In genomic region chr1:168430868-168431710, GRCm38 (mm10) we compare ENCODE assay signal across 8 mouse cellular contexts. TPM values are rescaled to one million over a fixed set of nuclear protein-coding genes. Genes with fewer than 3 reads are reported as not detected.
DNase-seq lines count a peak whose midpoint lies in the region; ATAC-seq lines count a peak whose summit lies in the region.

No protein-coding gene starts in this region.

- no peaks in the 10 kb centered on the region for H3K27me3 ChIP-seq in heart, embryonic 11.5 days (ENCODE audit: control insufficient read depth, insufficient read depth, low read length)

- intact Hi-C loops in left cerebral cortex, postnatal 36 days (cut with DNase I) = loop anchor here (2.0 to 5.0 kb wide), 3 partner anchors 40 to 246 kb away; no protein-coding TSS in a partner anchor

- peak overlapping the region; percentile 84 for H3K4me2 ChIP-seq in heart, embryonic 11.5 days

- H3K27ac ChIP-seq in heart, embryonic 11.5 days (ENCODE audit: low read depth, low read length) = peak overlapping the region; percentile 95

- ATAC-seq in heart, embryonic 11.5 days (replicated peaks; ENCODE audit: insufficient number of reproducible peaks, low FRiP score, low TSS enrichment) = no peak

- H3K9me3 ChIP-seq in heart, embryonic 11.5 days (replicated peaks; ENCODE audit: control insufficient read depth, low read length) = no peaks in the 10 kb centered on the region

- DNase-seq in 3T3-L1 (ENCODE audit: low read depth, low spot score) (peak; percentile 61), MN1 (ENCODE audit: low spot score) (peak; percentile 57)
- peak; percentile 61 for DNase-seq in embryo, embryonic 10 days (ENCODE audit: low spot score)
- DNase-seq in kidney, postnatal 14 days = peak; percentile 64
- DNase-seq in mesoderm, embryonic 11.5 days (ENCODE audit: low read depth, low spot score) = peak; percentile 63
- DNase-seq in yolk sac, embryonic 10.5 days (ENCODE audit: low spot score) = peak; percentile 41
- no peak for DNase-seq in left cerebral cortex, postnatal 36 days (ENCODE audit: low spot score in 2 of 2)

- H3K4me1 ChIP-seq in heart, embryonic 11.5 days (ENCODE audit: control insufficient read depth, insufficient read depth, low read length) = peaks cover 17% of the 10 kb centered on the region

- WGBS in heart, embryonic 11.5 days (ENCODE audit: insufficient replicate concordance) = under 1% methylated on average over 37 of the region's 37 CpGs

- H3K36me3 ChIP-seq in heart, embryonic 11.5 days (ENCODE audit: control insufficient read depth, insufficient read depth, low read length) = no peaks in the 10 kb centered on the region

- peak overlapping the region; percentile 90 for H3K9ac ChIP-seq in heart, embryonic 11.5 days (ENCODE audit: low read depth, low read length)

- peak overlapping the region; percentile 72 for H3K4me3 ChIP-seq in heart, embryonic 11.5 days (ENCODE audit: low read depth, low read length)

RNA-seq across cellular contexts. Expression of gene Pbx1, which starts 1.0 kb away (rescaled TPM):
- 25.0 and 33.5 TPM in 2 replicates for polyA plus RNA-seq in heart, embryonic 11.5 days (2014; fragmentation: Nextera tagmentation; extraction: Ambion mirVana)
- total RNA-seq in left cerebral cortex, postnatal 36 days (2021) = 100 to 1,000 TPM; 137 to 149 TPM

Comparison
In these comparisons a context has a peak if more than half of its experiments do, and no peak if none do; other contexts are left out.
1. DNase-seq: peak in 3T3-L1 (single experiment), MN1 (single experiment), embryo, embryonic 10 days (single experiment), kidney, postnatal 14 days (single experiment), mesoderm, embryonic 11.5 days (single experiment) and yolk sac, embryonic 10.5 days (single experiment); none in left cerebral cortex, postnatal 36 days (0 of 2).